Mouse (Mus musculus): ENCODE data around the gene Rgr. TPM values are rescaled to one million over a fixed set of nuclear protein-coding genes. Genes with fewer than 3 reads are reported as not detected.

Gene Rgr
- polyA plus RNA-seq (2014; fragmentation: Illumina TruSeq; extraction: RNeasy Lipid Tissue Mini Kit (QIAGEN cat#74804); ENCODE audit: low read depth, low replicate concordance), result not detected

DNA sequence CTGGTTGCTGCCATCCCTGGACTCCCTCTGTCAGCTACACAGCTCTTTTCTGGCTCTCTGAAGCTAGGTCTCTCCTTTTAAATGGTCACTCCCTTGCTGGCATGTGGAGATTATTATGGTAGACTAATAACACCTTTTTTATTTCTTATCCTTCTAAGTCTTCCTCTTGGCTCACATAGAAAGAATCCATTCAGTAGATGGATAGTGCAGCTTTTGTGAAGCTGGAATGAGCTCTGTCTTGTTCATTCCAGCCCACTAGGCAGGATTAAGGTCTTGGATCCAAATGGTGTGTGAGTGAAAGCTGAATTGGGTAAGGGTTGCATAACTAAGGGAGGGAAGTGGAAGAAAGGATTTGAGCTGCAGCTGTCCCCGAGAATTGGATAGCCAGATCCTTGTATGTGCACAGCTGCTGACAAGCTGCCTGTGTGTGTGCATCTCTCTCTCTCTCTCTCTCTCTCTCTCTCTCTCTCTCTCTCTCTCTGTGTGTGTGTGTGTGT is at the start of gene Rgr:
Gene Rgr (minus strand): TSS at position 51 of the 497 bp plus-strand sequence.

DNA sequence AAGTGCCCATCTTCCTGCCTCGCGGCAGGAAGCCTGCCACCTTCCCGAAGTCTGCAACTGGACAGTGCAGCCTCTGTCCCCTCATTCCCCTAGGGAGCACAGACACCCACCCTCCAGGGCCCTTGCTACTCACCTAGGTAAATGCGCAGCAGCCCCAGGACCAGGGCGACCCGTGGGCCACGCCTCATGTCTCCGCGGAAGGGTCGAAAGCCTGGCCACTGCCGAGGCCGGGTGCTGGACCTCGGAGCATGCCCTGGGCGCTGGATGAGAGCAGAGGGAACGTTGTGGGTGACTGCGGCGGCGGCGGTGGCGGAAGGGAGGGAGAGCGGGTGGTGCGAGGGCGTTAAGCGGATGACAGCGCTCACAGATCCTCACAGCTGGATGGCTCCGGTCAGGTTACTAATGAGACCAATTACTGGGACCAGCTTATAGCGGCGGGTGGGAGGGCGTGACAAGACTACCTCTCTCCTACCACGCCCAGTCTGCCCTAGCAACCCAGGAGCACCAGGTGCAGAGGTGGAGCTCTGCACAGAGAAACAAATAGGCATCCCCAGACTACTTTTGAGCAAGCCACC is 49.3 kb upstream of the Rgr start, which contains the start of gene Cdhr1:
Gene Cdhr1 (minus strand): TSS at position 392 of the 575 bp plus-strand sequence.

DNA sequence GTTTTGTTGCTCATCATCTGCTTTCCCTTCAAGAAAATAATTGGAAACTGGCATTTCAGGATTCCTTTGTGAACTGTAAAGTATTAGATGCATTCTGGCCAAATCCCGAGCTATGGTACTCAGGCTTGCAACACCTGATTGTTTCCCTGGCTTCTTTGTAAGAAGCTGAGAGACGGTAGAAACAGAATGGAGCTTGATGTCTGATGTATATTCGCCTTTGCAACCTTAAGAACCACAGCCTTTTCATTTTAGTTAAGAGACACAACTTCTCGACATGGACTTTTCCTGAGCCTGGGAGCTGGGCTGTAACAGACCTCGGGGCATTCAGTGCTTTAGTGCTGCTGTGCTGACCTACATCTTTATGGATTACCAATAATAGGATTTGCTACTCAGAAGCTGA is 18.9 kb upstream of the Rgr start, which contains the start of gene Lrit2:
Gene Lrit2 (plus strand): TSS at position 301 of the 400 bp plus-strand sequence.

Other genes starting within 250 kb of the Rgr start
- 64.7 TPM for gene Ccser2, start 80.2 kb downstream of the Rgr start, polyA plus RNA-seq (2014; fragmentation: Illumina TruSeq; extraction: RNeasy Lipid Tissue Mini Kit (QIAGEN cat#74804); ENCODE audit: low read depth, low replicate concordance)
- gene Lrit1, start 5.9 kb upstream of the Rgr start, polyA plus RNA-seq (2014; fragmentation: Illumina TruSeq; extraction: RNeasy Lipid Tissue Mini Kit (QIAGEN cat#74804); ENCODE audit: low read depth, low replicate concordance), result not detected
- not detected for gene Lrit2, start 19.0 kb upstream of the Rgr start, polyA plus RNA-seq (2014; fragmentation: Illumina TruSeq; extraction: RNeasy Lipid Tissue Mini Kit (QIAGEN cat#74804); ENCODE audit: low read depth, low replicate concordance)
- 0.12 TPM for gene Cdhr1, start 49.4 kb upstream of the Rgr start, polyA plus RNA-seq (2014; fragmentation: Illumina TruSeq; extraction: RNeasy Lipid Tissue Mini Kit (QIAGEN cat#74804); ENCODE audit: low read depth, low replicate concordance)
- gene 2610528A11Rik, start 65.1 kb upstream of the Rgr start, polyA plus RNA-seq (2014; fragmentation: Illumina TruSeq; extraction: RNeasy Lipid Tissue Mini Kit (QIAGEN cat#74804); ENCODE audit: low read depth, low replicate concordance), result not detected
- gene Ghitm, start 86.3 kb upstream of the Rgr start, polyA plus RNA-seq (2014; fragmentation: Illumina TruSeq; extraction: RNeasy Lipid Tissue Mini Kit (QIAGEN cat#74804); ENCODE audit: low read depth, low replicate concordance), result 1,215 TPM